Mouse (Mus musculus): ENCODE data around the gene Olfr869. TPM values are rescaled to one million over a fixed set of nuclear protein-coding genes. Genes with fewer than 3 reads are reported as not detected.

Gene Olfr869
- not detected for polyA plus RNA-seq (2017; shearing (Covaris generic))

GRCm38 (mm10) chr9:20128709-20129108 is at the start of gene Olfr869:
TSS of gene Olfr869 (plus strand) at chr9:20129009.

DNA sequence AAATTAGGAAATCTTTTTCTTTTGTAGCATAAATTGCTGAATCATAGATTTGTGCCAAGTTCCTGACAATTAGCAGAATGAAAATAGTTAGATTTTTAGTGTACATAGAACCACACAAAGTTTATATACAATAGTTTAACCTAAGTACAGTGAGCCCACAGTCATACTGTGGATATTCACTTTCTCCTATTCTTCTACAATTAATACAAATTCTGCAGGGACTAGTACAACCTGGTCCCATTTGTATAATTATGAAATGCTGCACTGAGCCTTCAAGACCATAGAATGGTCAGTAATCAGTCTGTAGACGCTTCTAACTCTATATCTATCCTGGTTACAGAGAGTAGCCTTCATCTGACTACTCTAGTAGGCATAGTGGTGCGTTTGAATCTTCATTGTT is 30.5 kb upstream of the Olfr869 start, which contains the start of gene Olfr868:
Gene Olfr868 (plus strand): TSS at position 301 of the 400 bp plus-strand sequence.

DNA sequence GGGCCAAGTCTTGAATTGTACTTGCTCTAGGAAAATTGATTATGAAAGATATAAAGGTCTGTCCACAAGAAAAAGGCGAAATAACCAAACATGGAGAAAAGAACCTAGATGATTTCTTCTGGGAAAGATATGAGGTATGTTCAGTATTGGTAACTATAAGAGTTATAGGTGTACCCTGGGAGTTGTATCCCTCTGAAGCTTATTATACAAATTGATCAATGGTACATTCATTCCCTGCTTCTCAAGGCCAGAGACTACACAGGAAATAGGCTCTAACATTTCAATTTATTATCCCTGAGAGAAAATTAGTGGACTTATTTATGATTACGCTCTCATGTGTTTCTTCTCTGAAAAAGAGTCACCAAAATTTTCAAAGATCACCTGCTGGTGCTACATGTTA is 45.1 kb downstream of the Olfr869 start, which contains the start of gene Olfr870:
Gene Olfr870 (minus strand): TSS at position 101 of the 400 bp plus-strand sequence.

Other genes with a start within 250 kb of the Olfr869 start
- not detected for gene Olfr862, start 241.0 kb upstream of the Olfr869 start, polyA plus RNA-seq (2017; shearing (Covaris generic))
- 0.90 TPM for gene Olfr77, start 212.1 kb upstream of the Olfr869 start, polyA plus RNA-seq (2017; shearing (Covaris generic))
- not detected for gene Olfr866, start 101.0 kb upstream of the Olfr869 start, polyA plus RNA-seq (2017; shearing (Covaris generic))
- not detected for gene Olfr867, start 71.4 kb upstream of the Olfr869 start, polyA plus RNA-seq (2017; shearing (Covaris generic))
- not detected for gene Olfr868, start 30.4 kb upstream of the Olfr869 start, polyA plus RNA-seq (2017; shearing (Covaris generic))
- gene Olfr870, start 45.0 kb downstream of the Olfr869 start, polyA plus RNA-seq (2017; shearing (Covaris generic)): not detected
- not detected for gene Olfr871, start 83.2 kb downstream of the Olfr869 start, polyA plus RNA-seq (2017; shearing (Covaris generic))
- 0.16 TPM for gene Olfr872, start 108.1 kb downstream of the Olfr869 start, polyA plus RNA-seq (2017; shearing (Covaris generic))
- not detected for gene Olfr39, start 153.3 kb downstream of the Olfr869 start, polyA plus RNA-seq (2017; shearing (Covaris generic))
- 0.04 TPM for gene Olfr873, start 169.5 kb downstream of the Olfr869 start, polyA plus RNA-seq (2017; shearing (Covaris generic))
- gene Olfr18, start 207.1 kb downstream of the Olfr869 start, polyA plus RNA-seq (2017; shearing (Covaris generic)): 0.19 TPM